Mouse (Mus musculus): ENCODE data around the gene Zfp808.
A peak's percentile ranks its signal among the peaks of the same experiment; 100 is the strongest.
"Not testable (repeated sequence)": the region's sequence is repeated elsewhere in the genome, so short reads cannot be mapped to it uniquely, and the experiment has no call there.

The Zfp808 gene

GRCm38 (mm10) chr13:62129432-62130171 lies at the start of gene Zfp808:
Zfp808 (plus strand) TSS chr13:62129886.
- peak; percentile 21 for DNase-seq

DNA sequence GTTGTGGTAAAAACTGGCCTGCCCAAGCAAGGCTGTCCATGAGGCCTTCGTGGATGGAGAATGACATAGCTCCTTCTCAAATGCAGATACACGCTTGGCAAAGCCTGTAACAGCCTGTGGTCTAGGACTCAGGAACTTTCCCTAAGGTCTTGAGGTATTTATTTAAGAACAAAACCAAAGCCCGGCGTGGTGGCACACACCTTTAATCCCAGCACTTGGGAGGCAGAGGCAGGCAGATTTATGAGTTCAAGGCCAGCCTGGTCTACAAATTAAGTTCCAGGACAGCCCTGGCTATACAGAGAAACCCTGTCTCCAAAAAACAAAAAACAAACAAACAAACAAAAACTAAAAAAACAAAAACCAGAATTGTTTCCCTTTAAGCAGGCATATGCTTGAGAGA lies 30.9 kb upstream of the Zfp808 start:
- DNase-seq: not testable (repeated sequence)

DNA sequence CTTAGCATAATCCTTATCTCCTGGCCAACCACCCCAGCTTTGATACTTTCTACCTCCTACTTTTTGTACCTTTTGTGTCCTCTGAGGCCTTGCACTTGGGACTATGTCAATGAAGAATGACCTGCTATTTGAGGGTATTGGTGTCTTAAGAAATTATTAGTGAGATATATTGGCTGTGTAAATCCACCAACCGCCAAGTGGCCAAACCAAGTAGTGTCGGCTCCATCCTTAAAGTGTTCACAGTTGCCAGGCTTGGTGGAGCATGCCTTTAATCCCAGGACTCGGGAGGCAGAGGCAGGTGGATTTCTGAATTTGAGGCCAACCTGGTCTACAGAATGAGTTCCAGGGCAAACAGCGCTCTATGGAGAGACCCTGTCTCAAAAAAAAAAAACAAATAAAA lies 30.2 kb upstream of the Zfp808 start:
- not testable (repeated sequence) for DNase-seq

GRCm38 (mm10) chr13:62102368-62102767 lies 27.3 kb upstream of the Zfp808 start:
- not testable (repeated sequence) for DNase-seq

- not testable (repeated sequence) for DNase-seq
These were observed 13.8 kb upstream of the Zfp808 start for GRCm38 (mm10) chr13:62115861-62116260.

GRCm38 (mm10) chr13:62121578-62121977 lies 8.1 kb upstream of the Zfp808 start:
- not testable (repeated sequence) for DNase-seq

GRCm38 (mm10) chr13:62181835-62182755 lies 52.4 kb downstream of the Zfp808 start:
- DNase-seq: not testable (repeated sequence)

- no peak for DNase-seq
These were observed 115.6 kb downstream of the Zfp808 start for GRCm38 (mm10) chr13:62245264-62245663.

DNA sequence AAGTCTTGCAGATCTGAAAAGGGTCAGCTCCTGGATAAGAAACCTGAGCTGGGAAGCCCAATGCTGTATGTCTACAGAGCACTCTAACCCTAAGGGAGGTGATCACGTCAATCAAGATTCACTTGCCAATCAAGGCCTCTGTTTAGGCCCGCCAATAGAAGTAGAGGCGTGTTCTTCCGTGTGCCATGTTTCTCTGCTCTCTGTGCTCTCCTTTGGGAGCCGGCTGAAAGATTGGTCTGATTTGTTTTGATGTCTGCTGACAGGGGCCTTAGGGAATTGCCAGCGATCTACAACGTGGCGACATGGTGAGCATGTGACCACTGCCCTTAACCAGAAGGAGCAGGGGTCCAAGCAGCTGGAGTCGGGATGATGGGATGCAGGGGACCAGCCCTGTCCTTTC lies 125.5 kb downstream of the Zfp808 start:
- not testable (repeated sequence) for DNase-seq

GRCm38 (mm10) chr13:62263392-62263791 lies 133.7 kb downstream of the Zfp808 start:
- no peak for DNase-seq
